Mouse (Mus musculus): ENCODE data around the gene Rabep1.
"Not testable (repeated sequence)": the region's sequence is repeated elsewhere in the genome, so short reads cannot be mapped to it uniquely, and the experiment has no call there.

Gene Rabep1

GRCm38 (mm10) chr11:70831201-70831600 lies 13.4 kb upstream of the Rabep1 start:
- no peak for DNase-seq (ENCODE audit: low read depth)

GRCm38 (mm10) chr11:70833408-70833807 lies 11.2 kb upstream of the Rabep1 start:
- no peak for DNase-seq (ENCODE audit: low read depth)

- no peak for DNase-seq (ENCODE audit: low read depth)
These were observed 10.7 kb upstream of the Rabep1 start for GRCm38 (mm10) chr11:70833831-70834230.

- no peak for DNase-seq (ENCODE audit: low read depth)
These were observed 9.2 kb upstream of the Rabep1 start for GRCm38 (mm10) chr11:70835381-70835831.

GRCm38 (mm10) chr11:70837031-70837430 lies 7.5 kb upstream of the Rabep1 start:
- DNase-seq (ENCODE audit: low read depth), result no peak

GRCm38 (mm10) chr11:70838610-70839009 lies 6.0 kb upstream of the Rabep1 start:
- no peak for DNase-seq (ENCODE audit: low read depth)

GRCm38 (mm10) chr11:70842983-70843382 lies 1.6 kb upstream of the Rabep1 start:
- no peak for DNase-seq (ENCODE audit: low read depth)

- DNase-seq (ENCODE audit: low read depth), result no peak
These were observed 652 bp upstream of the Rabep1 start for GRCm38 (mm10) chr11:70843701-70844551.

- DNase-seq (ENCODE audit: low read depth), result no peak
These were observed 940 bp downstream of the Rabep1 start for GRCm38 (mm10) chr11:70845457-70845978.

GRCm38 (mm10) chr11:70846029-70846428 lies 1.5 kb downstream of the Rabep1 start:
- DNase-seq (ENCODE audit: low read depth), result no peak

- DNase-seq (ENCODE audit: low read depth), result no peak
These were observed 15.8 kb downstream of the Rabep1 start for GRCm38 (mm10) chr11:70860371-70860770.

GRCm38 (mm10) chr11:70863204-70863603 lies 18.6 kb downstream of the Rabep1 start:
- DNase-seq (ENCODE audit: low read depth), result not testable (repeated sequence)

GRCm38 (mm10) chr11:70865223-70865622 lies 20.6 kb downstream of the Rabep1 start:
- no peak for DNase-seq (ENCODE audit: low read depth)

- no peak for DNase-seq (ENCODE audit: low read depth)
These were observed 24.7 kb downstream of the Rabep1 start for GRCm38 (mm10) chr11:70869263-70869662.

GRCm38 (mm10) chr11:70869811-70870210 lies 25.2 kb downstream of the Rabep1 start:
- DNase-seq (ENCODE audit: low read depth), result no peak

GRCm38 (mm10) chr11:70870407-70870806 lies 25.8 kb downstream of the Rabep1 start:
- DNase-seq (ENCODE audit: low read depth), result peak; percentile 80

- DNase-seq (ENCODE audit: low read depth), result no peak
These were observed 26.5 kb downstream of the Rabep1 start for GRCm38 (mm10) chr11:70871110-70871509.

GRCm38 (mm10) chr11:70871766-70872330 lies 27.3 kb downstream of the Rabep1 start:
- DNase-seq (ENCODE audit: low read depth), result no peak

- DNase-seq (ENCODE audit: low read depth), result no peak
These were observed 29.5 kb downstream of the Rabep1 start for GRCm38 (mm10) chr11:70873846-70874613.

- DNase-seq (ENCODE audit: low read depth), result no peak
These were observed 33.1 kb downstream of the Rabep1 start for GRCm38 (mm10) chr11:70877670-70878069.

- DNase-seq (ENCODE audit: low read depth), result no peak
These were observed 38.4 kb downstream of the Rabep1 start for GRCm38 (mm10) chr11:70882905-70883430.

- DNase-seq (ENCODE audit: low read depth), result no peak
These were observed 46.1 kb downstream of the Rabep1 start for GRCm38 (mm10) chr11:70890643-70891042.
